Mouse (Mus musculus): Measurements from ENCODE around the gene B3gnt4.

GRCm38 (mm10) chr5:123512102-123512501, 1.8 kb downstream of the B3gnt4 start:
- TF ChIP-seq POLR2A (IDR thresholded peaks at IDR 0.05; ENCODE audit: control insufficient read depth, low read depth, low read length) (no peak; the same call in 1 of the 2 replicates), CTCF (IDR thresholded peaks at IDR 0.05; ENCODE audit: control insufficient read depth, insufficient read depth, insufficient replicate concordance, low read depth, low read length) (no peak)

All from testis, adult 2 months (tissue).